8 mouse cellular contexts compared by ENCODE assay signal in the genomic region with DNA sequence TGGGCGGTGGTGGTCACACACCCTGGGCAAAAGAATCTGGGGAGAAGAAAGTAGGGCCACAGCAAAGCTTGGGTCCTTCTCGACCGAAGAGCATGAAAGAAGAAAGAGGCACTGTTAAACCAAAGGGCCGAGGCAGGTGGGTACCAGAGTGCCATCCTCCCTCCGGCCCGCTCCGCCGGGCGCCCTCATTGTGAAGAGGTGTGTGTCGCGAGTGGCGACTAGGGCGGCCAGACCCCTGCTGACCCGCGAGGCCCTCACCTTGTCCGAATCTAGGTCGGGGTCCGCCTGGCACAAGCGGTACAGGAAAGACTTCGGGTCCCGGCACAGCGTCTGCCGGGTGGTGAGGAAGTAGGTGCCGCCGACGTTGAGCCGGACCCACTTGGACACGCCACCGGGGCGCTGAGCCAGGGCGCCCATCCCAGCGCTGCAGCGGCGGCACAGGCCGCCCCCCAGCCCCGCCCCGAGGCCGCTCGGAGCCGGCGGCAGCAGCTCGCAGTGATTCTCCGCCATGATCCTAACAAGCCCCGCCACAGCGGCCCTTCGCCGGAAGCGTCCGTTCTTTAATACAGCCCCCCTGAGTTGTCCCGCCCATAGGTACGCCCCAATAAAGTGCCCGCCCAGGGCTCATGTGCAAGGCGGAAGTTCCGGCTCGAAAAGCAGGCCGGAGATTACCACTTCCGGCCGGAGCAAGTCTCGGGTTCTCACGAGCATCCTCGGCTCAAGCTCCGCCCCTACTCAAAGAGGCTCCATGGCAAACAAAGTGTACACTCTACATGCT. TPM values are rescaled to one million over a fixed set of nuclear protein-coding genes. Genes with fewer than 3 reads are reported as not detected.
DNase-seq lines count a peak whose midpoint lies in the region; ATAC-seq and TF ChIP-seq lines count a peak whose summit lies in the region.

Gene Kctd5 (minus strand): TSS at position 567 of the 778 bp plus-strand sequence.

- peak within 1 kb of the TSS; percentile 79 for H3K4me2 ChIP-seq in embryonic facial prominence, embryonic 13.5 days
- H3K4me2 ChIP-seq in limb, embryonic 12.5 days, result peak within 1 kb of the TSS; percentile 82
- H3K4me2 ChIP-seq in midbrain, embryonic 15.5 days, result peak within 1 kb of the TSS; percentile 62

- DNase-seq in 3134 (ENCODE audit: extremely low read depth, insufficient read length, low spot score), result peak; percentile 94
- peak; percentile 94 for DNase-seq in adrenal gland, postnatal 36 days
- DNase-seq in heart, adult 18-20 months, result peak; percentile 95 to 96
- DNase-seq in kidney, adult 2 months, result peak; percentile 96
- peak; percentile 87 to 93 for DNase-seq in spleen, adult 2 months (ENCODE audit: low read depth in 1 of 2, low spot score in 2 of 2)

- peak; percentile 64 for TF ChIP-seq POLR2A in kidney, adult 2 months (IDR thresholded peaks at IDR 0.05; ENCODE audit: low read depth, low read length)
- peak; percentile 40; the same call in 1 of the 2 replicates for TF ChIP-seq POLR2A in spleen, adult 2 months (IDR thresholded peaks at IDR 0.05; ENCODE audit: low read depth, low read length)

- peak; percentile 97 for ATAC-seq in embryonic facial prominence, embryonic 13.5 days (ENCODE audit: insufficient number of reproducible peaks, insufficient read depth, low FRiP score, low TSS enrichment, low read depth)
- ATAC-seq in limb, embryonic 12.5 days (ENCODE audit: insufficient number of reproducible peaks, insufficient read depth, low FRiP score, low TSS enrichment, low read depth), result peak; percentile 97
- peak; percentile 98 for ATAC-seq in midbrain, embryonic 15.5 days (replicated peaks)

- peaks cover 14% of the 10 kb centered on the region for H3K4me1 ChIP-seq in embryonic facial prominence, embryonic 13.5 days
- H3K4me1 ChIP-seq in kidney, adult 2 months (ENCODE audit: control insufficient read depth, insufficient read depth, low read length), result peaks cover 4% of the 10 kb centered on the region
- peaks cover 15% of the 10 kb centered on the region for H3K4me1 ChIP-seq in limb, embryonic 12.5 days (replicated peaks)
- peaks cover 34% of the 10 kb centered on the region for H3K4me1 ChIP-seq in midbrain, embryonic 15.5 days
- peaks cover 6% of the 10 kb centered on the region; the same call in 1 of the 2 replicates for H3K4me1 ChIP-seq in spleen, adult 2 months (ENCODE audit: control insufficient read depth, insufficient read depth, insufficient read length)

- H3K27me3 ChIP-seq in embryonic facial prominence, embryonic 13.5 days, result no peaks in the 10 kb centered on the region
- H3K27me3 ChIP-seq in kidney, adult 2 months (replicated peaks; ENCODE audit: control insufficient read depth, insufficient read depth, low read length), result no peaks in the 10 kb centered on the region
- H3K27me3 ChIP-seq in limb, embryonic 12.5 days, result no peaks in the 10 kb centered on the region
- no peaks in the 10 kb centered on the region for H3K27me3 ChIP-seq in midbrain, embryonic 15.5 days (replicated peaks)
- H3K27me3 ChIP-seq in spleen, adult 2 months (ENCODE audit: control insufficient read depth, insufficient read depth, low read length), result no peaks in the 10 kb centered on the region

- under 1% methylated on average over 61 of the region's 62 CpGs for WGBS in embryonic facial prominence, embryonic 13.5 days
- under 1% methylated on average over 58 of the region's 62 CpGs for WGBS in kidney, adult 2 months
- under 1% methylated on average over 62 of the region's 62 CpGs for WGBS in limb, embryonic 12.5 days
- under 1% methylated on average over 60 of the region's 62 CpGs for WGBS in midbrain, embryonic 15.5 days
- WGBS in spleen, adult 2 months, result under 1% methylated on average over 62 of the region's 62 CpGs

- H3K36me3 ChIP-seq in embryonic facial prominence, embryonic 13.5 days, result peaks cover 27% of the 10 kb centered on the region
- no peaks in the 10 kb centered on the region for H3K36me3 ChIP-seq in kidney, adult 2 months (ENCODE audit: control insufficient read depth, insufficient read depth, low read length)
- peaks cover 31% of the 10 kb centered on the region for H3K36me3 ChIP-seq in limb, embryonic 12.5 days
- H3K36me3 ChIP-seq in midbrain, embryonic 15.5 days (replicated peaks), result peaks cover 7% of the 10 kb centered on the region
- H3K36me3 ChIP-seq in spleen, adult 2 months (ENCODE audit: control insufficient read depth, insufficient read depth, low read length), result peaks cover 4% of the 10 kb centered on the region; the same call in 1 of the 2 replicates

- H3K4me3 ChIP-seq in embryonic facial prominence, embryonic 13.5 days, result peak within 1 kb of the TSS; percentile 95
- H3K4me3 ChIP-seq in kidney, adult 2 months (ENCODE audit: insufficient read depth, low read depth, low read length), result peak within 1 kb of the TSS; percentile 98
- peak within 1 kb of the TSS; percentile 92 for H3K4me3 ChIP-seq in limb, embryonic 12.5 days (replicated peaks)
- H3K4me3 ChIP-seq in midbrain, embryonic 15.5 days, result peak within 1 kb of the TSS; percentile 70
- peak within 1 kb of the TSS; percentile 85 for H3K4me3 ChIP-seq in spleen, adult 2 months (ENCODE audit: extremely low read depth, insufficient read depth, insufficient read length)

- TF ChIP-seq CTCF in kidney, adult 2 months (conservative IDR thresholded peaks at IDR 0.05; ENCODE audit: insufficient read depth, insufficient read length, low read depth, low read length), result no peak
- TF ChIP-seq CTCF in spleen, adult 2 months (IDR thresholded peaks at IDR 0.05; ENCODE audit: extremely low read depth, insufficient read depth, insufficient read length, insufficient replicate concordance), result no peak

- H3K9me3 ChIP-seq in embryonic facial prominence, embryonic 13.5 days, result no peaks in the 10 kb centered on the region
- no peaks in the 10 kb centered on the region for H3K9me3 ChIP-seq in limb, embryonic 12.5 days
- no peaks in the 10 kb centered on the region for H3K9me3 ChIP-seq in midbrain, embryonic 15.5 days

- peak within 1 kb of the TSS; percentile 85 for H3K27ac ChIP-seq in embryonic facial prominence, embryonic 13.5 days
- H3K27ac ChIP-seq in kidney, adult 2 months (ENCODE audit: insufficient read depth, low read depth, low read length), result peak within 1 kb of the TSS; percentile 56
- H3K27ac ChIP-seq in limb, embryonic 12.5 days, result peak within 1 kb of the TSS; percentile 87
- peak within 1 kb of the TSS; percentile 84 for H3K27ac ChIP-seq in midbrain, embryonic 15.5 days
- H3K27ac ChIP-seq in spleen, adult 2 months (ENCODE audit: insufficient read depth, low read length), result peak within 1 kb of the TSS; percentile 71

- peak within 1 kb of the TSS; percentile 98 for H3K9ac ChIP-seq in embryonic facial prominence, embryonic 13.5 days
- peak within 1 kb of the TSS; percentile 97 for H3K9ac ChIP-seq in limb, embryonic 12.5 days (replicated peaks)
- peak within 1 kb of the TSS; percentile 90 for H3K9ac ChIP-seq in midbrain, embryonic 15.5 days

RNA-seq across cellular contexts. Expression of gene Kctd5, which starts in this region (rescaled TPM):
- total RNA-seq in adrenal gland, postnatal 36 days (2021), result 10 to 100 TPM; 16.2 to 19.4 TPM
- 69.1 and 78.9 TPM in 2 replicates for polyA plus RNA-seq in embryonic facial prominence, embryonic 13.5 days (2015; fragmentation: Nextera tagmentation; extraction: Ambion mirVana)
- total RNA-seq in heart, adult 18-20 months (2021), result 1 to 10 TPM; 7.5 to 7.8 TPM
- polyA plus RNA-seq in kidney, adult 2 months (2012; rRNA removed), result 16.1 and 16.5 TPM in 2 replicates
- 91.6 and 94.7 TPM in 2 replicates for polyA plus RNA-seq in limb, embryonic 12.5 days (2016; fragmentation: Nextera tagmentation; extraction: Ambion mirVana)
- polyA plus RNA-seq in midbrain, embryonic 15.5 days (2015; fragmentation: Nextera tagmentation; extraction: Ambion mirVana), result 73.4 and 77.9 TPM in 2 replicates
- 14.7 and 24.3 TPM in 2 replicates for polyA plus RNA-seq in spleen, adult 2 months (2012; rRNA removed)

Comparison
In these comparisons a context has a peak if more than half of its experiments do, and no peak if none do; other contexts are left out.
1. Peak in every context shown above with its lines: DNase-seq, ATAC-seq, H3K4me3 ChIP-seq and H3K27ac ChIP-seq.